Mouse (Mus musculus) MEL (cell line): ENCODE data around the gene Ddx1.

Source experiments
- CTCF ChIP-seq, 3 experiments: IDR thresholded peaks in 2 of 3; conservative IDR thresholded peaks in 1 of 3; 2 replicates each; pipeline ENCODE4 v1.5.1; 2011 to 2012; ENCODE audit warnings: low read length in 3 of 3, low read depth in 2 of 3, mild to moderate bottlenecking in 2 of 3, improper control_type of control experiment in 1 of 3, inconsistent platforms in 1 of 3, mixed read lengths in 1 of 3, moderate library complexity in 1 of 3; ENCODE audit not compliant: control insufficient read depth in 1 of 3, insufficient read depth in 1 of 3, poor library complexity in 1 of 3, severe bottlenecking in 1 of 3
- E2F4 ChIP-seq: IDR thresholded peaks from 2 replicates; pipeline ENCODE4 v1.6.1; 2011; ENCODE audit warnings: low read depth, low read length, improper control_type of control experiment, borderline replicate concordance
- EP300 ChIP-seq, 2 experiments: IDR thresholded peaks; 2 replicates each; pipeline ENCODE4 v1.6.1; 2011; ENCODE audit warnings: improper control_type of control experiment in 2 of 2, low read length in 2 of 2, low read depth in 1 of 2, mild to moderate bottlenecking in 1 of 2
- MAX ChIP-seq: IDR thresholded peaks from 2 replicates; pipeline ENCODE4 v1.6.1; 2011; ENCODE audit warnings: low read length, improper control_type of control experiment
- MAZ ChIP-seq: IDR thresholded peaks from 2 replicates; pipeline ENCODE4 v1.6.1; 2012; ENCODE audit warnings: low read depth, mild to moderate bottlenecking, inconsistent platforms, low read length, improper control_type of control experiment
- MEF2A ChIP-seq: IDR thresholded peaks from 2 replicates; pipeline ENCODE4 v1.6.1; 2014; ENCODE audit warnings: low read depth, mild to moderate bottlenecking, inconsistent platforms, low read length, improper control_type of control experiment; ENCODE audit not compliant: poor library complexity, insufficient replicate concordance, severe bottlenecking; ENCODE audit errors: extremely low read depth
- MYB ChIP-seq: IDR thresholded peaks from 2 replicates; pipeline ENCODE4 v1.6.1; 2011; ENCODE audit warnings: mild to moderate bottlenecking, low read depth, low read length, improper control_type of control experiment
- MYC ChIP-seq: IDR thresholded peaks from 2 replicates; pipeline ENCODE4 v1.6.1; 2011; ENCODE audit warnings: low read depth, mild to moderate bottlenecking, low read length, improper control_type of control experiment, moderate library complexity
- NELFE ChIP-seq: IDR thresholded peaks from 2 replicates; pipeline ENCODE4 v1.6.1; 2011; ENCODE audit warnings: low read depth, low read length, improper control_type of control experiment
- POLR2A ChIP-seq, 2 experiments: IDR thresholded peaks; 2 replicates each; pipeline ENCODE4 v1.6.1; 2011 to 2012; ENCODE audit warnings: low read length in 2 of 2, mild to moderate bottlenecking in 2 of 2, control low read depth in 1 of 2, improper control_type of control experiment in 1 of 2, low read depth in 1 of 2, moderate library complexity in 1 of 2; ENCODE audit not compliant: control insufficient read depth in 1 of 2, insufficient read depth in 1 of 2, poor library complexity in 1 of 2
- USF1 ChIP-seq: IDR thresholded peaks from 2 replicates; pipeline ENCODE4 v1.6.1; 2014; ENCODE audit warnings: low read depth, mild to moderate bottlenecking, inconsistent platforms, low read length, improper control_type of control experiment, moderate library complexity
- ZMIZ1 ChIP-seq: IDR thresholded peaks from 2 replicates; pipeline ENCODE4 v1.6.1; 2012; ENCODE audit warnings: low read depth, mild to moderate bottlenecking, inconsistent platforms, low read length, improper control_type of control experiment, moderate library complexity

DNA sequence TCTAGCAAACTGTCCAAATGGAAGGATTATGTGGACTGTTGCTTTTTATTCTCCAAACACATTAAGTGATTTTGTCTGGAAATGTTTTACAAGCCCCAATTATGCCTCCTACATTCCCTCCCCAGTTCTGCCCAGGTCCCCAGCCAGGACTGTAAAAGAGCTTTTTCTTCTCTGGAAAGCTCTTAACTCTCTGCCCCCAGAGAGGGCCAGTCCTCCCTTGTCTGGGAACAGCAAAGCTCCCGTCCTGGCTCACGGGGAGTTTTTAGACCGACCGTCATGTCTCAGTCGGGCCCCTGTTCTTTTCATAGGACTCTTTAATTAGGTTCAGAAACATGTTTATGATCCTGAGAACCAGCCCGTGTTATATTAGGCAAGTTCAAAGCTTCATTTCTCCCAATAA lies 75.0 kb downstream of the Ddx1 start:
- TF ChIP-seq CTCF (IDR thresholded peaks at IDR 0.05 in 2 of 3, conservative IDR thresholded peaks at IDR 0.05 in 1 of 3; ENCODE audit: control insufficient read depth in 1 of 3, insufficient read depth in 1 of 3, low read depth in 2 of 3, low read length in 3 of 3, poor library complexity in 1 of 3, severe bottlenecking in 1 of 3) (no peak), ZMIZ1 (no peak), POLR2A (IDR thresholded peaks at IDR 0.05; ENCODE audit: control insufficient read depth in 1 of 2, insufficient read depth in 1 of 2, low read depth in 1 of 2, low read length in 2 of 2, poor library complexity in 1 of 2) (no peak), MAZ (no peak), EP300 (IDR thresholded peaks at IDR 0.05; ENCODE audit: low read depth in 1 of 2, low read length in 2 of 2) (no peak), MEF2A (no peak), MYB (no peak), USF1 (no peak), MYC (no peak), MAX (no peak), E2F4 (no peak), NELFE (no peak)
